Mouse (Mus musculus): Measurements from ENCODE around the gene Loxl3. TPM values are rescaled to one million over a fixed set of nuclear protein-coding genes. Genes with fewer than 3 reads are reported as not detected.

The Loxl3 gene
- polyA plus RNA-seq, 1 experiment from 2014 or later, result 1.5 TPM

DNA sequence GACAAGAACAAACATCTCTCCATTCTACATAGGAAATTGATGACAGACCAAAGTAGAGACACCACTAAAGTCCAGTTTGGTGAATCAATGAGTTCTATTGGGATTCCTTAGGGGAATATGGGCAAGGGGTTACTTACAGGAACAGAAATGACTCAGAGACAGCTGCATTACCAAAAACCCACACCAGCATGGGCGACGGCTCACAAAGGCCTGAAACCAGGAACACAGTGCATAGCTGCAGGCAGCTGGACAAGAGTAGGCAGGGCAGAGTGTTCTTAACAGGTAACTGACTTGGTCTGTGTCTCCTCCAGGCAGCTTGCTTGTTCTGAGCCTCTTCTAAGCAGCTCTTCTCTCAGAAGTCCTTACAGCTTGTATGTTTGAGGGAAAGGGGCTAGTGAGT, 18.2 kb upstream of the Loxl3 start:
- DNase-seq (ENCODE audit: low spot score), result no peak

DNA sequence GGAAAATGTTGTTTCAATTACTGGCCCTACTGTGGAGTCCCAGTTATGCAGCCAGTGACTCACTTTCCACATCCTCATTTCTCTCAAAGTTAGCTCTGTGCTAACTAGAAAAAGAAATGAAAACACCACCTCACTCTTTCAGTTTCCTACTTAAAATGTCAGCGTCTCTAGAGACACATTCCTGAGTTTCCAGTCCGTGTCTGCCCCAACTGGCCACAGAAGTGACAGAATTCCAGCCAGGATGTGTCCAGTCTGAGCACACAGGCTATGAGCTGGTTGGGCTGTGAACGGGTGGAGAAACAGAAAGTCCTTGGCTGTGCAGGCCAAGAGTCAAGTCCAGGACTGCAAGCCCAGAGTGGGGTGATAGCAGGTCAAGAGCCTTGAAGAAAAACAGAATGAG, 16.8 kb upstream of the Loxl3 start:
- DNase-seq (ENCODE audit: low spot score), result no peak

DNA sequence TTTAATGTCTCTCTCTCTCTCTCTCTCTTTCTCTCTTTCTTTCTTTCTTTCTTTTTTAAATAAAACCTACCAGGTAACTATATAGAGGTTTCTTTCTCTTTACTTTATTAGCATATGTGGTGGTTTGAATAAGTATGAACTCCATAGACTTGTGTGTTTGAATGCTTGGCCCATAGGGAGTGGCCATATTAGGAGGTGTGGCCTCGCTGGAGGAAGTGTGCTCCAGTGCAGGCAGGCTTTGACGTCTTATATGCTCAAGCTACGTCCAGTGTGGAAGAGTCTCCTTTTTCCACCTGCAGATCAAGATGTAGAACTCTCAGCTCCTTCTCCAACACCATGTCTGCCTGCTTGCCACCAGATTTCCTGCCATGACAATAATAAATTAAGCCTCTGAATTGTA, 14.9 kb upstream of the Loxl3 start:
- no peak for DNase-seq (ENCODE audit: low spot score)

- DNase-seq (ENCODE audit: low spot score), result no peak
Observed at GRCm38 (mm10) chr6:83020121-83020520, 13.9 kb upstream of the Loxl3 start.

GRCm38 (mm10) chr6:83020836-83021593, 13.0 kb upstream of the Loxl3 start:
- DNase-seq (ENCODE audit: low spot score), result no peak

- no peak for DNase-seq (ENCODE audit: low spot score)
Observed at GRCm38 (mm10) chr6:83023008-83023407, 11.0 kb upstream of the Loxl3 start.

GRCm38 (mm10) chr6:83023786-83024185, 10.2 kb upstream of the Loxl3 start:
- DNase-seq (ENCODE audit: low spot score), result no peak

DNA sequence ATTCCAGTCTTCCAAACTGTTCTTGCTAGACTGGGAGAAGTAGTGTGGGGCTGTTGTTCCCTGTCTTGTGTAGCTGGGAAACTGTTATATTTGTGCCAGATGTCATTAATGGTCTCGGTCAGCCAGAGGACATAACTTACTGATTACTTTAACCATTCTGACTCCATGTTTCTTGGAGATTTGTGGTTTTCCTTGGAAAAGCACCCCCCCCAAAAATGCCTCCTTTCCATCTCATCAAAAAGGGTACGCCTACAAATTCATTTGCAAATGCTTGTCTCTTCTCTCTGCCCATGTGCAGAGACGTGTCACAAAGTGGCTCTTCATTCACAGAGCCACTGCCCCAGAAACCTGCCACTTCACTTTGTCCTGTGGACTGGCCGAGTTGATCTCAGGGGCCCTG, 9.6 kb upstream of the Loxl3 start:
- no peak for DNase-seq (ENCODE audit: low spot score)

DNA sequence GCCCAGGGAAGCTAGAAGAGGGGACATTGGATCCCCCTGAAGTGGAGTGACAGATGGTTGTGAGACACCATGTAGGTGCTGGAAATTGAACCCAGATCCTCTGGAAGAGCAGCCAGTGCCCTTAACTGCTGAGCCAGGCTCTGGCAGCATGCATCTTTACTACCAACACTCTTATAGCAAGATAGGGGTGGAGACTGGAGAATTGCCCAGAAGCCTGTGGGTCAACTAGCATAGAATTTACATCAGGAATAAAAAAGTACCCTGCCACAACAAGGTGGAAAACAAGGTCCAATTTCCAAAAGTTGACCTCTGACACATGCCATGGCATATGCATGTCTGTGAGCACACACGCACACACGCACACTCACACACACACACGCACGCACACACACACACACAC, 8.8 kb upstream of the Loxl3 start:
- no peak for DNase-seq (ENCODE audit: low spot score)

GRCm38 (mm10) chr6:83027293-83027692, 6.7 kb upstream of the Loxl3 start:
- no peak for DNase-seq (ENCODE audit: low spot score)

DNA sequence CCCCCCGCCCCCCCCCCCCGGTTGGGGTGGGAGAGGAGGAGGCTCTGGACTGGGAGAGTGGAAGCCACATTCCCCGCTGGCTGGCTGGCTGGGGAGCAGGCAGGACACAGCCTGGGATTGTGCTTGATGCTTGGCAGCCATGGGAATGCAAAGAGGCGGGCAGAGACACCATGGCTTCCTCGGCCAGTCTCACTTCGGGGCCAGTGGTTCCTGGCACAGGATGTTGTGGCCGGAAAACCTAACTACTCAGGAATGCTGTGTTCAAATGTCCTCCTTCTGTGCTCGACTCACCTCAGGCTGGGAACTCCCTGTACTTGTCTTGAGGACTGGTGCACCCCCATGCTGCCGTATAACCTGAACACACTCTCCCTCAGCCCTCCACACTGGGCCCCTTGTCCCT, 6.3 kb upstream of the Loxl3 start:
- DNase-seq (ENCODE audit: low spot score), result no peak

GRCm38 (mm10) chr6:83029777-83030176, 4.2 kb upstream of the Loxl3 start:
- no peak for DNase-seq (ENCODE audit: low spot score)

DNA sequence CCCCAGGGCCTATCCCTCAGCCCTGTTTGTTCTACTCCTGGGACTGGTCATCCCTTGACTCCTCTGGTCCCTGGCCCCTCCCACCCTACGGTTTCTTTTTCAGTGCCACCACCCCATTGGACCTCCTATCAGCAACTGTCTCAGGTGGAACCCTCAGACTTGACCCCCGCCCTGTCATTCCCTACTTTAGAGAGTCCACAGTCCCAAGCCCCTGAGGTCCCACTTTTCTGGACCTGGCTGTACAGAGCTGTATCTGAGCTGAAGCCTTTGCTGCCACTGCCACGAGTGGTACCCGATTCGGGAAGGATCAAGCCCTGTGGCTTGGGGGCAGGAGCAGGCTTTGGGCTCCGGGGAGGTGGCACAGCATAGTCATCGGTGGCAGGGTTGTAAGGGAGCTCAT, 2.9 kb upstream of the Loxl3 start:
- no peak for DNase-seq (ENCODE audit: low spot score)

- no peak for DNase-seq (ENCODE audit: low spot score)
Observed at GRCm38 (mm10) chr6:83031921-83032590, 1.9 kb upstream of the Loxl3 start.

DNA sequence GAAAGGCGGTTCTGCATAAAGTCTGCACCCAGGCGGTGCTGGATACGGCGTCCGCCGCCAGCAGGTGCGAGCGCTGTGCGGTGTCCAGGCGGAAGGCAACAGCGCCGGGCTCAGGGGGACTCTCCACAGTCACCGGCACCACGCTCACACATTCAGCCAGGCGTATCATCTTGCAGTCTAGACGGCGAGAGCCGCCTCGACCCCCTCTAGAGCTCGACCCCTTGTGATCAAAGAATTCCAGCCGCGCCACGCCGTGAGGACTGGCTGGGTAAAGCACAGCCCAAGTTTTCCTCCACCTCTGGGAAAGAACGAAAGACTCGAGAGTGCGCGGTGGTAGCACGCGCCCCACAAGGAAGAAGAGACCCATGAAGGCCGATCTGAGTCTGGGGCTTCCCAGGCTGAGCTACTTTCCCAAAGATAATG, 1.2 kb upstream of the Loxl3 start:
- DNase-seq (ENCODE audit: low spot score), result peak; percentile 49

- no peak for DNase-seq (ENCODE audit: low spot score)
Observed at GRCm38 (mm10) chr6:83034463-83035055, 586 bp downstream of the Loxl3 start.

GRCm38 (mm10) chr6:83037188-83037587, 3.2 kb downstream of the Loxl3 start:
- no peak for DNase-seq (ENCODE audit: low spot score)

DNA sequence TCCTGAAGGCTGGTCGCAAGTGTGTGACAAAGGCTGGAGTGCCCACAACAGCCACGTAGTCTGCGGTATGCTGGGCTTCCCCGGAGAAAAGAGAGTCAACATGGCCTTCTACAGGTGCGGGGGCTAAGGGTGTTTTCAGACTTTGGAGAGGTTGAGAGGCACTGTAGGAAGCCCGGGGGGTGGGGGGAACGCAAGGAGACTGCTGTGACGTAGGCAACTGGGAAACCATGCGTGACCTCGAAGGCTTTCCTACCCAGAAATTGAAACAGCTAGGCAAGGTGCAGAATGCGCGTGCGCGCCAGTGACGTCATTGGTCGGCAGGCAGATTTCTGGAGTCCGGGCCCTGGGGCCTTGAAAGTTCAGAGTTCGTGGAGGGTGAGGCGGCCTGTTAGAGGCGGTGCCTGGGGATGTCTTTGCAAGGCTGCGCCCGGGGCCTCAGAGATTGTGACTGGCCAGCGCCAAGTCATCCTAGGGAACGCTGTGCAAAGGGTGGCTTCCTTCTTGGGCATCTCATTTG, 4.6 kb downstream of the Loxl3 start:
- peak; percentile 91 for DNase-seq (ENCODE audit: low spot score)

- DNase-seq (ENCODE audit: low spot score), result no peak
Observed at GRCm38 (mm10) chr6:83040601-83041000, 6.6 kb downstream of the Loxl3 start.

DNA sequence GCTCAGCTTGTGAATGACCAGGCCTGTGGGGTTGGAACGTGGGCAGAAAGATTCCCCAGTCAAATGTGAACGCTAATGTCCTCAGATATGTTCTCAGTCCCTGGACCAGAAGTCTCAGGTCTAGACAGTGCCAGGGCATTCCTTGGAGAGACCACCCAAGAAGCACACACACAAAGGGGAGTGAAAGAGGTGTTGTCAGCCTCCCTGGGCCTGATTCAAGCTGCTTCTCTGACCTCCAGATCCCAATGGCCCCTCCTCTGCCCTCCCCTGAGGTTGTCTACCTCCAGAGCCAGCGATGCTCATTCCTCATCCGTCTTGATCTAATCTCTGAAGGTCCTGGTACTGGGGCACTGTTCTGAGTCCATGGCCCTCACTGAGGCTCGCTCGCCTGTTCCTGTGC, 9.6 kb downstream of the Loxl3 start:
- DNase-seq (ENCODE audit: low spot score), result no peak

GRCm38 (mm10) chr6:83043993-83044392, 10.0 kb downstream of the Loxl3 start:
- no peak for DNase-seq (ENCODE audit: low spot score)

DNA sequence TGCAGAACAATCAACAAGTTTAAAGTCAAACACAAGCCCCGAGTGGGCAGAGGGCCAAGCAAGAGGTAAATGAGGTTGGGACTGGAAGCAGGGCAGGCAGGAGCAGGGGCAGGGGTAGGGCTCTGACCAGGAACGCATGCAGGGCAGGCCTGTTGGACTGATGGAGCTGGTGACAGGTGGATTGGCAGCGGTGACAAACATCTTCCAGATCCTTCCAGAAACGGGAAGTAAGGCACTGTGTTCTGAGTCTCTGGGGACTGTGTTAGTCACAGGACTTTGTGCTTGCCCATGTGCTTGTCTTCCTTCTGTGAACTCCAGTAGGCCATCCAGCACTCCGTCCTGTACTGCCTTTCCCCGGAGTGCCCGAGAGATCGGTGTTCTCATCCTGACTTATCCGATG, 10.8 kb downstream of the Loxl3 start:
- DNase-seq (ENCODE audit: low spot score), result no peak

Data from thymus, postnatal 0 days (tissue).